Mouse (Mus musculus) kidney, postnatal 14 days (tissue): ENCODE results near the gene Igf1r.
A peak's percentile ranks its signal among the peaks of the same experiment; 100 is the strongest.

Experiments
- DNase-seq: peaks from one replicate; pipeline ENCODE4 v3.0.0; 2022; ENCODE audit warnings: mixed read lengths

Igf1r gene

DNA sequence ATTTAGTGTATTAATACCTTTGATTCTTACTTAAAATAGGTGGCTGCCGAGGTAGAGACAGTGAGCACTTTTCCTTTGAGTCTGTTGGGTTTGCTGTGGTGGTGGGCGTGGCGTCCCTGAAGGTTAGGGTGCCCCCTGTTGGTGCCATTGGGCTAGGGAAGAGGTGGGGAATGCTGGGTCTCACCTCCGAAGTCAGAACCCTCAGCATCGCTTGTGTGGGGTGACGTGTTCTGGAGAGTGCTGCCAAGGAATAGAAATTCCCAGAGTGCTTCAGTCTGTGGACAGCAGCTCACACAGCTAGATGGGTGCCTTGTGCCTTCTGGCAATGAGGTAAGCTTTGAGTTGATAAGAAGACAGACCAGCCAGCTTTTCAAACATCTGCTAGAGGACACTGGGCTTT lies 102.3 kb downstream of the Igf1r start:
- no peak for DNase-seq

DNA sequence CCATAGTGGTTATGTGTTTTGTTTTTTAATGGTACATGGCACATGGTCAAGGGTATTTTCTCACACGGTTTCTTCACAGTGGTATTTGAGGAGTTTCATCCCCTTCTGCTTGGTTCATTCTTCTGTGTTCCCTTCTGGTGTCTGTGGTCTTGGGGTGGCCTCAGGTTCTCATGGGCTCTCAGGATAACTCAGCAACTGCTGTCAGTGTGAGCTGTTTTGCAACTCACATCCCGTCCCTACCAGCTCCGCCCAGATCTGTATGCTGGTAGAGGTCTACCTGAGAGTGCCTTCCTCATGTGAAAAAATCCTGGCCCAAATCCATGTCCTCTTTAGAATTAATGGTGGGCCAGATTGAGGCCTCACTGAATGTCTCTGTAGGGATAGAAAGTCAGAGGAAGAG lies 104.4 kb downstream of the Igf1r start:
- no peak for DNase-seq

DNA sequence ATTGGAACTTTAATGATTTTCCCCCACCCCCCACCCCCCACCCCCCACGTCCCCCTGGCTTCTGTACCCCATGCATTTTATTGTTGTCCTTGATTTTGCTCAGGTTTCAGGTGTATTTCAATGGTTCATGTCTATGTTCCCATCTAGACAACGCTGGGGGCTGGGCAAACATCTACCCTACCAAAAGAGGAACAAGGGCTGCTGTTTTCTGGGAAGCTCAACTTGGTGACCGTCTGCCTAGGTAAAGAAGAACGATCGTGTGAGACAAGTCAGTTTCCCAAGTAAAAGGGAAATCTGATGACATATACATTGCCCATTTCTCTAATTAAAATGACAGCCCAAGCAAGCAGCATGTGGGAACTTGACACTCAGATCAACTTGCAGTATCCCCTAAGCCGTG lies 107.1 kb downstream of the Igf1r start:
- no peak for DNase-seq

DNA sequence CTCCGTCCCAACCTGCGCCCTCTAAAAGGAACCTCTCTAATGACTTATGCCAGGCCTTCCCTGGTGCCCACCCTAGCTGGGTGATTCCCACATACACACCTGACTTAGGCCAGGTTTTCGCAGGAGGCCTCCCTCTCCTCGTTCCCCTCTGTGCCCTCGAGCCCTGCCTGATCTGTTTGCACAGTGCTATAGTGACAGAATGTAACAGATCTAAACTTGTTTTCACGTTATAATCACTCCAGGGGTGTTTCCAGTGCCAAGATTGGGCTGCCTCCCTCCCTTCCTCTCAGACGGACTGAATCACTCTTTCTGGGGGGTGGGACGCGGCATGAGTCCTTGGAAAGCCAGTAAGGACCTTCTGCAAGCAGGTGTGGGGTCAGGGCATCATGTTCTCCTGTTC lies 108.8 kb downstream of the Igf1r start:
- DNase-seq: no peak

DNA sequence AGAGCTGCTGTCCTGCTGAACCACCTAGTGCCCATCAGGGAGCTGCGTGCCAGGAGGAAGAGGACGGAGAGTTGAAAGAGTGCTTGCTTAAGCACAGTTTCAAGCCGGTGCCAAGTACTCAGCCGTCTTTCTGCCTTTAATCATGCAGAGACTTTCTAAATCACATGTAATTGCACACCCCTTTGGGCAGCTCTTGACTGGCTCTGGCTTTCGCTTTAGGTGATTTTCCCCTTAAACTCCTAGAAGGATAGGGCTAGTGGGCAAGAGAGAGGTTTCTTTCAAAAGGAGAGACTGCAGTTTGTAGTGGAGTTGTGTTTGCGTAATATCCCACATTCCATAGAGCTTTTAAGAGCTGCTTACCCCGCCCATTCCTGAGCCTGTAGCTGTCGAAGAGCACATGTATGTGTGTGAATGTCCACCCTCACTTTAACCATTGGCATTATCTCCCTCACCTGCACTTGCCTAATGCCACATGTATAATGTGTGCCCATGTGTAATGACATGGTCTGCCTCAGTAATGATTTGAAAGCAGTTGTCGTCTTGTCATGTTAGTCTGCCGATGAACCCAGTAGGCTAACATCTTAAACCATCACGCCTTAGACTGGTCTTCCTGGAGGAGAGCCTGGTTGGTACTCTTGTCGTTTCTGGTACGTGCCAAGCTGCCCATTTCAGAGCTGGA lies 109.7 kb downstream of the Igf1r start:
- DNase-seq: no peak

DNA sequence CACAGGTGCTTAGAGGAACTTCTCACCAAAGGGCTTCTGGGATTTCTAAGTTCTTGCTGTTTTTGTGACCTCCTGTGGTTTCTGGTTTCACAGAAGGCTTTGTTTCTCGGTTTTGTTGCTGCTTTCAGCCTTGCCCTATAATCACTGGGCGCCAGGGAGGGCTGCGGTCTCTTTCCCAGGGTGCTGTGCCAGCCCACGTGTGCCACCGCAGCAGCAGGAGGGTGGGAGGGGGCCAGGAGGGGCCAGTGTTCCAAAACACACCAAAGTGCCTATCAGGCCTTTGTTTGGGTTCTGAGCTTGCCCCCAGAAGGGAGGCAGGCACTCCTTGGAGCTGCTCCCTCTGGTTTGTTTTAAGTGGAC lies 110.2 kb downstream of the Igf1r start:
- DNase-seq: no peak

DNA sequence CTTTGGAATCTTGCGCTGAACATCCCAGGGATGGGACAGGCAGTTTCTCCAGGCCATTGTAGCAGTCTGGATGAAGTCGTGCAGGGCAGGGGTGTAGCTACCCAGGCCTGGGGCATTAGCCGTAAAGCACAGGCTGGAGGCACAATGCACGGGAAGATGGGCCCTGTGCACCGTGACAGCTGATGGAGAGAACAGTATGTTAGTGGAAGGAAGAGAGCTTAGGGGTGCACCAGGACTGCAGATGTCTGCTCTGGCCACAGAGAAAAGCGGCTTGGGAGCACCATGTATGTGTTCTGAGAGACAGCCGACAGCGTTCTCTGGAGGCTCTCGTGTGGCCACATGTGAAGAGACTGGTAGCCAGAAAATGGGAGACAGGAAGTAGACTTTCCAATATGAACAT lies 111.1 kb downstream of the Igf1r start:
- DNase-seq: no peak

DNA sequence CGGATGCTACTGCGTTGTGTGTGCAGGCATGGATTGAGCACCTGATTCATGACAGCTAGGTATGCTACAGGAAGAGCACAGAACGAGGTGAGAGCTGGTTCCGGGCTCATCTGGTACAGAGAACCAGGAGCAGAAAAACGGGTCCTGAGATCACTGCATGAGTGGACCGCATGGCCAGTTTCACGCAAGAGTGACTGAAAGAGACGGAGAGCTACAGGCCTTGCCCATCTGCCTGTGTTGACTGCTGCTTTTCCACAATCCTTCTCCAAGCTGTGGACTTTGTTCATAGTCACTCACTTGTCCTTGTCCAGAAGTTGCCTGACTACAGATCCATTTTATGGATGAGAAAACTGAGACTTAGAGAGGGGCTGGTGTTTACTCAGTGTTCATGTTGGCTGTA lies 111.5 kb downstream of the Igf1r start:
- no peak for DNase-seq

DNA sequence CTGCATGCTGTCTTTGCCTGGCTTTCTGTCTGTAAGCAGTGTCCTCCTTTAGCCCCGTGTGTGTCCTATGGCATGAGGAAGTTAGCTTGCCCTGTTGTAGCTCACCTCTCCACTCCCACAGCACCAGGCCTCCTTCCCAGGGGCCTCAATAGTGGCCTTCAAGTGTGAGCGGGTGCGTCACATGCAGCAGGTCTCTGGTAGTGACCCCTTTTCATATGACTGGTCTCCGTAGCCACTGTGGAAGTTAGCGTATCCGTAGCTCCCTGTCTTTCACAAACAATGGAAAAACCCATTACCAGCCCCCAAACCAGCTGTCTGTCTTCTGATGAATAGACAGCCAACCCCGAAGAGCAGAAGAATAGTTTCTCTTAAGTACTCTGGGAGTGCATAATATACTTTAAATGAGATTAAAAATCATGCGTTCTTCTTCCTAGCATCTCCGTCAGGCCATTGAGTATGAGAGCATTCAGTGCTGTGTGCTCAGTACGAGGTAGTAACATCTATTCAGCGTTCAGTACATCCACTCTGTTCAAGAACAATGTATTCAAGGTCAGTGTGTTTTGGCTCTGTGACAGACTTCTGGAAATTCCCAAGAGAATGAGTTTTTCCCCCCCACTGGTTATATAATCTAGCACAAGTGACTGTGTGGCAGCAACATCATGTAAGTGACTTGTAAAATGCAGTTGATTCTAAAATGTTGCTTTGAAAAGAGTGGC lies 112.2 kb downstream of the Igf1r start:
- DNase-seq: peak; percentile 80

DNA sequence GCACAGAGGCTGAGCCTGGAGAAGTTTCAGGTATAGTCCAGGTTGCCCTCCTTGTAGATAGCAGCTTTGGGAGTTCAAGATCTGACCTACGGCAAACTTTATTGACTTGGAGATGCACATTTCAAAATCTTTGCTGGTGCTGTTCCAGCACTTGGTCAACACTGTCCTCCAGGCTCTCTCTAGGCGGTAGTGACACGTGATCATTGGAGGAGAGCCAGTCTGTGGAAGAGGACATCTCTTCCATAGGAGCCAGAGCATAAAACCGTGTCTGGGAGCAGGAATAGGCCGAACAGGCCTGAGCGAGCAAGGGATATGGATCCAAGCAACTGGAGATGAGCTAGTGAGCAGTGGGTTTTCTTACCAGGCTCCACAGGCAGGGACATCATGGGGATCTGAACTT lies 113.3 kb downstream of the Igf1r start:
- peak; percentile 64 for DNase-seq

DNA sequence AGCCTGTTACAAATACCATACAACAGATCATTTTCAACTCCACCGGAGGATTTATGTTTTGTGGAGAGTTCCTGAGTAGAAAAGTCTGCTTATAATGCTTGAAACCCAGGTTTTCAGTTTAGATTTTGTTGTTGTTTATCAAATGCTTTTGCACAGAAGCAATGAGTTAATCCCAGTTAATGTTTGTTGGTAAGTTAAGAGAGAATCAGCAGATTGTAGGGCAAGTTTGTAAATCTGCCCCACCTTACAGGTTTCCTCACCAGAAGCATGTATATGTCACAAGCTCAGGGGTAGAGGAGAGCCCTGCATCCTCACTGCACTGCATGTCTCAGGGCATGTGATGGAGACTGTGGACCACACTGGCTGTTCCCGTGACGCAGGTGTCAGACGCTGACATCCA lies 114.7 kb downstream of the Igf1r start:
- no peak for DNase-seq

DNA sequence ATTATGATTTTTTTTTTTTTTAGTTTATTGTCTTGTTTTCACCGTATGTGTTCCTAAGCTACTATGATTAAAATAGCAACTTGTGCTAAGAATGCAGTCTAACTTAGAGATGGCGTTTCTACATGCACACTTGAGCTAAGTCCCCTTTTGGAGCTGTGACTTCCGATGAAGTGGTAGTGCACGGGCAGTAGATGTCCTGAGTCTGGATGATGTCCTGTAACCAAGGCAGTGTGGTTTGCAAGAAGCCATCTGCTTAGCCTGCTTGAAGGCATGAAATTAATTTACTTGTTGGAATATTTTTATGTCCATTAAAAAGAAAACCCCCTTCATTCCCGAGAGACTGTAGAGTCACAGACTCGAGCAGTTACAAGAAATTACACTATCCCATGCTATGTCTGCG lies 116.7 kb downstream of the Igf1r start:
- DNase-seq: no peak

DNA sequence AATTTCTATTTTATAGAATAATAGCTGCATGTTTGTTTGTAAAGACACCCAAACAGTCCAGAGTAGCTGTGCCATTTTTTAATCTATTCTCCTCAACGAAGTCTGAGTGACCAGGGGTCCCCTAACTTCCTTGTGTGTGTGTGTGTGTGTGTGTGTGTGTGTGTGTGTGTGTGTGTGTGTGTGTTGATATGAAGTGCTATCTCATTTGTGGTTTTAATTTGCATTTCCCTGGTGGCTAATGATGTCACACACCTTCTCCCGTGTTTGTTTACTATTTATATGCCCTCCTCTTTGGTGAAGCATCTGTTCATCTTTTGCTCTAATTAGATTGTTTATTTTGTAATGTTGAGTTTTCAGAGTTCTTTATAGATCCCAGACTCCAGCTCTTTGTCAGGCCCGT lies 117.4 kb downstream of the Igf1r start:
- DNase-seq: no peak

DNA sequence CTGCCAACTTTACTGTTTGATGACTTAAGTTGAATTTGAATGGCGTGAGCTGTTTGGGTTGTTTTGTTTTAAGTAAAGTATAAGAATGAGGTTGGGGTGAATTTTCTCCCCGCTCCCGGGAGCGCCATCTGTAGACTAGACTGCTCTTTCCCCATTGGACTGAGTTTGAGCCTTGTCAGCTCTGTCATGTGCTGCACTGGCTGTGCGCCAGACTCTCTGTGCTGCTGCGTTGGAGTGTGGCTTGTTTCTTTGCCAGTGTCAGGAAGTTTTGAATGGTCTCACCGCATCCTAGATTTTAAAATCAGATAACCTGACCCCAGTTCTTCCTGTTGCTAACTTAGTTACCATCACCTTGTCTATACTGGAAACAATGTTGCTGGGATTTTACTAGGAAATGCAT lies 118.0 kb downstream of the Igf1r start:
- peak; percentile 90 for DNase-seq

DNA sequence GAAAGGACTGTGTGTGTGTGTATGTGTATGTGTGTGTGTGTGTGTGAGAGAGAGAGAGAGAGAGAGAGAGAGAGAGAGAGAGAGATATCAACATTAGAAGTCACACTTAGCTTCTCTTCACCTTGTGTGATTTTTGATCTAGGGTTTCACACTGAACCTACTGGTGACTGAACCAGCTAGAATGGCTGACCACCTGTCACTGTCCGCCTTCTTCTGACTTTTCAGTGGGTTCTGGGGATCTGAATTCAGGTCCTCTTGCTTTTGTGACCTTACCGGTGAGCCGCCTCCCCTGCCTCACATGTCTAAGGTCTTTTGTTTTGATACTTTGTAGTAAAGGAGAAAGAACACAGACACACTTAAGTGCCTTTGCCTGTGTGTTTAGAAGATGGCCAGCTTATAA lies 118.4 kb downstream of the Igf1r start:
- no peak for DNase-seq

DNA sequence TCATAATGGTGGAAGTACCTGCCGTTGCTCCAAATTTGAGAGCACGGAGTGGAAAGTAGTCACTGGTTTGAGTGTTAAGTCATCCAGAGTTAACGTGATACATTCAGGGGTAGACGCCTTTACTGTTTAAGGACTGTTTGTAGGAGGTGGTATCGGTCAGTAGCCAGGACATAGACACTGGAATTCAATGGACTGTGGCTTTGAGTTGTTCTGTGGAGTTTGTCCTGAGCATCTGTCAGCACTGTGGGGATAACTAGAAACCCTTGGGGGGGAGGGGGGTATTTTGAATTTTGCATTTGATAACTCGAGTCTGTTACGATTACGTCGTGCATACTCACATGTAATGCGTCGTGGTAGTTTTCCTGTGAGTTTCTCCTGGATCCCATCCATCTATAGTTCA lies 119.1 kb downstream of the Igf1r start:
- DNase-seq: no peak

DNA sequence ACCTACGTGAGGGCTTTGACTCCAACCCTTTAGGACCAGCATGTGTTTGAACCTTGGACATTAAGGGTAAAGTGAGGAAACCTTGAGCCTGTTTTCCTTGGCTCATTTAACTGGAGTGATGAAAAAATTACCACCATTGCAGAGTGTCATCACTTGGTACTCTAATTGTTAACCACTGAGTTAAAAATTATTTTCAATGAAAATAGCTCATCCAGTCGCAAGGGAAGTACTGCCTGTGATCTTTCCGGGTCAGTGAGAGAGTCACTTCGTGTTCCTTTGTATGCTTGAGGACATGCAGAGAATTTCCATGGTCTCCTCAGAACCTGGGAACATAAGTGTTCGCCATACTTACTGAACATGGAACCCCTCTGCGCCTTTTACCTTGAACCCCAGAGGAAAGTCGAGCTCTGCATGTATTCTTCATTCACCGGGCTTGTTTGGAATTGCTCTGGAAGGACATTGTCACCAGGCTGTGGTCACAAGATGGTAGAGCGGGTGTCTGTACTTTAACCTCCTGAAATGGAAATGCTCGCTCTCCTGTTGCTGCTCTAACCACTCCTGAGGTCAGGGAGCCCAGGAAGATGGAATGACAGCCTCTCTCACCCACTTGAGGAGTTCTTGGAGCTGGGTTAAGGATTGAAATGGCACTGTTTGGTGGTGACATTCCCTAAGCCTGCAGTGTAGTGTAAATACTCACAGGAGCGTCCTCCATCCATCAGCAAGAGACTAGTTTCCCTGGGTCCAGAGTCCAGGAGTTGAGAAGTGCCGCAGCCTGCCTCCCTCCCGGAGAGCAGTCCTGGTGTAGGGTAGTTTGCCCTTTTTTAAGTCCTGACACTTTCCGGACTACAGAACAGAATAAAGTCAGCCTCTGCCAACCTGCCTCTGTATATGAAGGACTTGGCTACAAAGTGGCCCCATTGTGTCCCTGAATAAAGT lies 120.2 kb downstream of the Igf1r start:
- peak; percentile 76 for DNase-seq

DNA sequence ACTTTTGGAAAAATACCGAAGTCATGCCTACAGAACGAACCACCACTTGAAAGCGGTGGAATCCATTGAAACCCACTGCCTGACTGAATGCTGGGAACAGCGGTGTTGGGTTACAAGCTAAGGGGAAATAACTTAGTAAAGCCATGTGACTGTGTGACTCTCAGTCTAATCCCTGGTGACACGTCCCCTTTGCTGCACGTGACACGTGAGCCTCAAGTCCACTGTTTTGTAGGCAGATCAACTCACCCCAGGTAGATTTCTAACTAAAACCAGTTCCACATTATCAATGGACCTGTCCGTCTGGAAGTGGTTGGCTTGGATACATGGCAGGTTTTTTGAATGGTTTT lies 120.8 kb downstream of the Igf1r start:
- DNase-seq: peak; percentile 67

DNA sequence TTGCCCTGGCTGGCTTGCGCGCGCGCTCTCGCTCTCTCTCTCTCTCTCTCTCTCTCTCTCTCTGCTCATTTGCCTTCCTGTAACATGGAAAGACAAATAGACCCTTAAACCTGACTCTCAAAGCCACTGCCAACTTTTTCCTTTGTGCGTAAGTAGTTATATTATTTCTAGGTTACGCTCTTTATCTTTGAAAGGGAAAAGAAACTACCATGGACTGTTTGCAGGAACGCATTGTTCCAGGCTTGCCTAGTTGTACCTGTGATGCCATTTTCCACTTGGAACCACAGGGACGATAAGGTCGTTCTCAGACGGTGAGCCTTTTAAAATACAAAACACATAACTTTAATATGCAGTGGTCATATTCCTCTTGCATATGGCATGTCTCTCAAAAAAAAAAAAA lies 122.1 kb downstream of the Igf1r start:
- no peak for DNase-seq

DNA sequence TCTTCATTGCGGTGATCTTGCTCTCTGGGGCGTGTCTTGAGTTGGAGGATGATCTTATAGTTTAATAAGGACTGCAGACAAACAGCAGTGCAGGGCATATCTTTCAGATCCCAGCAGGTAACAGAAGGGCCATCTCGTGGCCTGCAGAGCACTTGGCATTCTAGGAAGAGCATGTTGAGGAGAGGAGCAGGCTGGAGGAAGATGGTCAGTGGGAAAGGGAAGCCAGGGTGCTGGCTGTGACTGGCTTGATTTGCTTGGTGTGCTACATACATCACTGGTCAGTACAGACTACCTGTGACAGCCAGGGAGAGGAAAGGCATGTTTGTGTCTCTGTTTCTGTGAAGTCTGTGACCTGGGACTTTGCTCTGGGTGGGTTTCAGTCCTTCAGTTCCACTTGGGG lies 122.8 kb downstream of the Igf1r start:
- DNase-seq: no peak

DNA sequence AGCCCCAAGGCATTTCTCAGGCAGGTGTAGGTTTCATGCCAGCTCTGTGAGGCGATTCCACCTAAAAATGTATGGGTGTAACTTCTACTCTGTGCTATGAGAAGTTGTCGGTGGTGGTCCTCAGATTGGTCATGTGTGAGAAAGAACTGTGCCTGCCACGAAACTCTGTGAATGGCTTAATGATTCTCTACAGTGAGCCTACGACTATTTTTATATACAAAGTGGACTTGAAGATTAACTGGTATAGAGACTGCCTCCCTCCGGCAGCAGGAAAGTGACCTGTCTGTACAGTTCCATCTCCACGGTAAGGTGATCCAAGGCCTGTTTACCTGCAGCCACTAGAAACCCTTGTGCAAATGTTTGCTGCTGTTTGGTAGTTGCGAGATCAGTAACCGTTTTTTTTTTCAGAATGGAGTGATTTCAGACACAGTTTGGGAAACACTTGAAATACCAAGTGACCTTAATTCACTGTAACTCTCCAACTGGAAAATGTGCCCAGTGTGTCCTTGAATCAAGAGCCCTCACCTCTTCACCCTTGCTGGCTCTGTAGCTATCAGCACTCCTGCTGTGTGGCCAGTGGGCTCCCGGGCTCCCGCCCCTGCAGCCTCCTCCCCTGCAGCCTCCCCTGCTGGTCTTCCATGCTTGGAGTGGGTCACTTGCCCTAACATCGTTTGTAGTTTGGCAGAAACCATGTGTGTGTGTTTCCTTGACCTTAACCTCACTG lies 127.7 kb downstream of the Igf1r start:
- peak; percentile 65 for DNase-seq

DNA sequence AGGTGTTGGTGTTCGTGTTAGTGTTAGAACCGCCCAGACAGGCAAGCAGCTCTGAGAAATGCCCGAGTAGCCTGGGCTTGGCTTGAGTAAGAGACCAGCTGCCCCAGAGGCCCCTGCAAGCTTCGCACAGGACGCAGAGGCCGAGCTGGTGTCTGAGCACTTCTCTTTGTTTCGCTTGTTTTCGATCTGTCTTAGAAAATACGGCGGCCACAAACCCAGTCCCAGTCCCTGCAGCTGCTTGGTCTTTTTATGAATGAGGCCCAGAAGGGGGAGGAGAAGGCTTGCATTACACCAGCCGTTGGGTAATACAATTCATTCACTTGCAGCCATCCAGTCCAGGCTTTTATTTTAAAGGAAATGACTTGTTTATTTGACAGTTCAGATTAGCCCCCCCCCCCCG lies 132.7 kb downstream of the Igf1r start:
- DNase-seq: peak; percentile 62

DNA sequence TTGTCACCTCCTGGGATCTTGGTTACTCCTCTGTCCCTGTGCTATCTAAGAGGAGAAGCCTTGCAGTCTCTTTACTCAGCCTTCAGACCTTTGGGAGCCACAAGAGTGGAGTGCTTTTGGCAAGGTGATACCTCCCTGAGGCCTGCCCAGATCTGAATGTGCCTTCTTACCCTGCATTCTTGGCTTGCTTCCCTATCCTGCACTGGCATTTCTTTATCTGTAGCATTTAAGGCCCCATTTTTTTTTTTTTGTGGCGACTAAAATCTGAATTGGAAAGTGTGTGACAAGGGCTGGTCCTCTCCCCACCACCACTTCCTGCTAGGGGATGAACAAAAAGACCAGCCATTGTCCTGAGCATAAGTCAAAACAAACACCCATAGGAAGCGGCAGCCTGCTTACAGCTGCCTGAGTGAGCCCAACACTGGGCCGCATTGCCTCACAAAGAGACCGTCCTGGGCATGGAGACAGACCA lies 133.3 kb downstream of the Igf1r start:
- DNase-seq: peak; percentile 52
